Mouse (Mus musculus) adipocyte (in vitro differentiated cells): ENCODE measurements around the gene Ciao2b.
"Not testable (repeated sequence)": the region's sequence is repeated elsewhere in the genome, so short reads cannot be mapped to it uniquely, and the experiment has no call there.

Source experiments
- DNase-seq: peaks from one replicate; pipeline ENCODE4 v3.0.0-alpha.2; 2016; ENCODE audit warnings: low spot score

Gene Ciao2b

DNA sequence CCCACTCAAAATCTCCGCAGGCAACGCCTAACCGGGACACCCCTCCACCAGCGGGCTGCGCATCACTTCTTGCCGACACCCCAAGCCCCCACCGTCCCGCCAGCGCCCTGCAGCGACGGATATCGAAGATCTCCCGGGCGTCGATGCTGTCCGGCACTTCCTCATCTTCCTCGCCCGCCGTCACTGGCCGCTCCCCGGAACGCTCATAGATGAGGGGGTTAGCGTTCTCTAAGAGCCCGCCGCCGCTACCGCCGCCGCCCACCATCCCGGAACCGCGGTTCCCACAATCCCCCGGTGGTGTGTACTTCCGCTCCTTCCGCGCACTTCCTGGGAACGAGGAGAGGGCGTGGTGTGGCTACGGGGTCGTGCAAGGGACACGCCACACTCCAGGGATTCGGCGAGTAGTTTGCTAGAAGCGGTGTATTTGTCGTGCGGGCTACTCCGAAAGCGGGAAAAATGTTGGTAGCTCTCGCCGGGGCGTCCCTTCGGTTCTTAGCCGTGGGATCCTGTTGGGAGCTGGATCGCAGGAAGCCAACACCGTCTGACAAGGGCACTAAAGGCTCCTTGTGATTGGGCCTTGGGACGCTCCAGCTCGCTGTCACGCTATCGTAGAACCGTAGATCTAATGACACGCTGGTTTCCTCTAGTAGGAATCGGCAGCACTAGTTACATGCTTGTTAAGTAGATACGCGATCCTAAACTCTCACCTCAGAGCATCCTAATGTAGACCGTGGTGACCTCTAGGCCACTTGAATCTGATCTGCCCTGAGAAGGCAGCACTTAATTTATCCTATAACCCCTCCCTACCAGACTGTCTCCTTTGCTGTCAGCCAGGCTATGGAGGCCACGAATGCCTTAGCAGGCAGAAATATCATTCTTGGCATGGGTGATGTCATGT, at the start of gene Ciao2b:
TSS of gene Ciao2b (minus strand) at position 540 of the 898 bp plus-strand sequence.
- DNase-seq: peak; percentile 84

DNA sequence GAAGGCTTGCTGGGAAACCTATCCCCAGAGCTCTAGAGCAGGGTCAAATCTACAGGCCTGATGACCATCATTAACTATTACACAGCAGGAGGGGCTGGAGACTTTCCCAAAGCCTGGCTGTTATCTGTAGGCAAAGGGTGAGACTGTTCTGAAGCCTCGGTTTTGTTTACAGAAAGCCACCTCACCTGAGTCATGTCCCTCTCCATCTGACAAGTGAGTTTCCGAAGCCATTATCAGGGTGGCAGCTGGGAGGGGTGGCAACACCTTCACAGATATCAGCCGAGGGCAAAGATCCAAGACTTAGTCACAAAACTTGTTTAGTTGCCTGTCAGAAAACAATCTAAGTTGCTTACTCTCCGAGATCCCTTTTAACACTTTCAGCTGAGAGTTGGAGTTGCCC, 46.7 kb upstream of the Ciao2b start:
- DNase-seq: no peak

DNA sequence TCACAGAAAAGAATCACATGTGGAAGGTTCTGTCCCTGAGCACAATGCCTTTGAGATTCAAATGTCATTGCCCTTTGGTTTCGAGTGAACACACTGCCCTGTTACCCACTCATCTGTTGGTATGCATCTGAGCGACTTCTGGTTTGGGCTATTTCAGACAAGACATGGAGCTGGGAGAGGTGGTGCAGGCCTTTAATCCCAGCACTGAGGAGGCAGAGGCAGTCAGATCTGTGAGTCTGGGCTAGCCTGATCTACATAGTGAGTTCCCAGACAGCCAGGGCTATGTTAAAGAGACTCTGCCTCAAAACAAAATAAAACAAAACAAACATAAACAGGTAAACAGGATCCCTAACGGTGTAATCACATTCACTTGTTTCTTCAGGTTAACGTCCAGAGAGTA, 13.8 kb upstream of the Ciao2b start:
- DNase-seq: peak; percentile 26

DNA sequence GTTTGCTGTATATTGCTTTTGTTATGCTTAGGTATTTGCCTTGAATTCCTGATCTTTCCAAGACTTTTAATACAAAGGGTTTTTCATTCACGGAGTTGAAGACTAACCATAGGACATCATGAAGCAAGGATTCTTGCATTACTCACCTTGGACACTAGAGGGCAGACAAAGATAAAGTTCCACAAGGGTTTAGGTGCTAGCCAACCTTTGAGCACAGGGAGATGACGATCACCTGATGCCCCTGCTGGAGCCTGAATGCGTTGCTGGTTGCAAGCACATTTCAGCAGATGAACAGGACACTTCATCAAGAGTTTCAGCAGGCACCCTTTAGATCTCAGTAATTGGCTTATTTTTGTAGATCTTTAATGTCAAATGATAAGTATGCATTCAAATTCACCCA, 13.2 kb upstream of the Ciao2b start:
- peak; percentile 93 for DNase-seq

DNA sequence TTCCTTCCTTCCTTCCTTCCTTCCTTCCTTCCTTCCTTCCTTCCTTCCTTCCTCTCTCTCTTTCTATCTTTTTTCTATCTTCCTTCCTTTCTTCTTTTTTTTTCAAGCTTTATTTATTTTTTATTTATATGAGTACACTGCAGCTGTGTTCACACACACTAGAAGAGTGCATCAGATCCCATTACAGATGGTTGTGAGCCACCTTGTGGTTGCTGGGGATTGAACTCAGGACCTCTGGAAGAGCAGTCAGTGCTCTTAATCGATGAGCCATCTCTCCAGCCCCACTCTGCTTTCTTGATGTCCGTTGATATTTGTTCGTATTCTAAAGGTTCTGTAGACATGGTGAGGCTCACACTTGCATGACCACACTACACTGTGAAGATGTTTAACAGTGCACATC, 2.4 kb upstream of the Ciao2b start:
- not testable (repeated sequence) for DNase-seq

DNA sequence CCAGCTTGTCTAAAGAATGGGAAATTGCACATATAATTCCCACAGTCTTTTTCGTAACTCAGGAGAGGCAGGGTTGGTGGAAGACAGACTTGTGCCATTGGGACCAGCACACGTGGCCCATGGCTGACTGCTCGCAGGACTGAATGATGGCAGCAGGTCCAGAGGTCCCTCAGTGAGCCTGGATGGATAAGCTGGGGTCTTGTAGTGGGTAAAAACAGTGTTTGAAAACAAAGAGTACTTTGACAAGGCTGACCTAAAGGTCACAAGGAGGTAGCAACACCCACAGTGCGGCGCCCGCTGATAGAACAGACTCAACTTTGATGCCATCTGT, 524 bp upstream of the Ciao2b start:
- no peak for DNase-seq

DNA sequence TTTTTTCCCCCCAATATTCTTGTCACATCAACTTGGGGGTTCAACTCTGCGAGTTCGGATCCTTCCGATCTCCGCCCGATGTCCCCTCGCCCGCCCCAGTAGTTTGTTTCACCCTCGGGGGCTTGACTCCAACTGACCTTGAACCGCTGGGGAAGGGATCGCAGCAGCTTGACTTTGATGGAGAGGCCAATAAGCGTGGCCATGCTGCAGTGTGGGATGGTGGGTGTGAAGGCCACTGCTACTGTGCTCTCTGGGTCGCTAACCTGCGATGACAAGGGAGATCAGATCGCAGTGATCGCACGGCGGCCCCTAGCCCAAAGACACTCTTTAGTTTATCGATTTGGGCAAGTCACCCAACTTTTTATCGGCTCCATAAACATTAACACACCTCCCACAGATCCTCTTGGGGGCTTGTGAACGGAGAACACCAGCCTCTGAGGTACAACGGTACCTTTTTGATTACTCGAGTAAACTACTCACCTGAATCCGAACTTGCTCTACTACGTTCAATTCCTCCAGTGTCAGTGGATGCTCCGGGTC, 864 bp downstream of the Ciao2b start:
- no peak for DNase-seq

DNA sequence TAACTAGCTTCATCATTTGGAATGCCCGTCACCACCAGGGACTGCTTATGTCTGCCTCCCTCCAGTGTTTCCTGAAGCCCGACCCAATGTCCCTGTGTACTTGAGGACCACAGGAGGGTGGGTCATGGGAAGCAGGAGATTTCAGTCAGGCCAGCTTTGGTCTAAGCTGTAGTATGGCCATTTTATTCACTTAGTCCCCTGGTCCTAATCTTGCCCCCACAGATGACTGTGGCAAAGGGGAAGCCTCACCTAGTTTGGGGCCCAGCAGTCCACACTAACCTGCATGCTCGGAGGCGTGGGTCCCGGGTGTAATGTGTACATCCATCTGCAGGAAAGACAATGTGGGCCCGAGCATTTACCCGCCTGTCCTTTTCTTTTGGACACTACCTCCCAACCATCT, 1.5 kb downstream of the Ciao2b start:
- DNase-seq: no peak

DNA sequence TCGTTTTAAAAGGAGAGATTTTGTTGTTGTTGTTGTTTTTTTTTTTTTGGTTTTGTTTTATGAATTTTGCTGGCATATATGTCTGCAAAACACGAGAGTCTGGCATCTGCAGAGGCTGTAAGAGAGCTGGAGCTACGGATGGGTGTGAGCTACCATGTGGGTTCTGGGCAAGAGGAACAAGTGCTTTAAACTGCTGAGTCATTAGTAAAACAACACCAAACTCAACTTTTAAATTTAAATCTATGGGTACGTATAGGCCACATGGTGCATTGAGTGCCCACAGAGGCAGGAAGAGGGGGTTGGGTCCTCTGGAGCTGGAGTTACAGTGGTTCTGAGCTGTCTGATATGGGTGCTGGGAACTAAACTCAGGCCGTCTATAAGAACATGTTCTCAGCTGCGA, 3.8 kb downstream of the Ciao2b start:
- no peak for DNase-seq

DNA sequence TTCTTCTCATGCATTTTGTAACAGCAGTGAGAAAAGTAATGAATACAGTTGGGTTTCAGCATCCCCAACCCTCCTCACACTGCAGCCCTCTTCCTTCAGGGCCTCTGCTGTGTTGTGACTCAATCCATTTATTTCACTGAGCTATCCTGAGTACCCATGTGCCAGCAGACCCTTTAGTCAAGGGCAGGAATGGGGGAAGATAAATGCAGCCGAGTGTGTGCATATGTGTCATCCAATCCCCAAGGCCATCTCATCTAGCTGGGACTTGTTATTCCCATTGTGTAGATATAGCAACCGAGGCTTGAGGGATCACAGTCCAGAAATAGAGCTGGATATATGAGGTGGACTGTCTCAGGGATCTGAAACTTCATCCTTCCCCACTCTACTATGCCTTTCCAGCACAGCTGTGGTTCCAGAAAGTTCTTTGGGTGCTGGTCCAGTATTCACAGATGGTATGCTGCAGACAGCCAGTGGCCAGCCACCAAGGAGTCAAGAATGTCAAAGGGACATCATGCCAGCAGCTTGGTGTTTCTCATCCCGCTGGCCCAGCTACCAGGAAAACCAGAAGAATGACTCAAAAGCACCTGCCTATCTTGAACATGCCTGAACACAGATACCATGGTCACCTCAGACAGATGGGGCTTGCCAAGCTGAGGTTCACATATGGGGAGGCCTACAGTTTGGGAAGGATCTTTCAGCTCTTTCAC, 6.6 kb downstream of the Ciao2b start:
- no peak for DNase-seq

DNA sequence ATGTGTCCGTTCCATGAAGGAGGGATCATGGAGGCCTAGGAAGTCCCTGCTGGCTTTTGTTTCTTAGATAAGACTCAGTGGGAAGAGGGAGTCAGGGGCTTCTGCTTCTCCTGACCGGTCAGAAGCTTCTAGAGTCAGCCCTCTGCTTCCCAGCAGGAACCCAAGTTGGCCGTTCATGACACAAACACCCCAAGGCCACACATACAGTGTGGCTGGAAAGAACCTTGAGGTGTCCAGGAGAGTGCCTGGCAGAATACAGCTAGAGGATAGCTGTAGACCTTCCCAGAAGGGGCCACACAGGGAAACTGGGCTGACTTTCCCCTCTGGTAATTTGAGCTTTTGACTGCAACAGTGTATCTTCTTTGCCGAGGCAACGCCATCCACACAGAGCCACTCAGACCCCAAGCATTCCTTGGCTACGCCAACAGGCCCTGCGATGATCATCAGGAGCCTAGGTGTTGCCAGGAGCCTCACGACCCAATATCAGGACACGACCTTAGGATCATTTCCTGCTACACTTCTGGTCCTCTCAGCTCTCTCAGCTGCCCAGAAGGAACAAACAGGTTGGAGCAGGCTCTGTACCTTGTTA, 8.5 kb downstream of the Ciao2b start:
- DNase-seq: no peak

DNA sequence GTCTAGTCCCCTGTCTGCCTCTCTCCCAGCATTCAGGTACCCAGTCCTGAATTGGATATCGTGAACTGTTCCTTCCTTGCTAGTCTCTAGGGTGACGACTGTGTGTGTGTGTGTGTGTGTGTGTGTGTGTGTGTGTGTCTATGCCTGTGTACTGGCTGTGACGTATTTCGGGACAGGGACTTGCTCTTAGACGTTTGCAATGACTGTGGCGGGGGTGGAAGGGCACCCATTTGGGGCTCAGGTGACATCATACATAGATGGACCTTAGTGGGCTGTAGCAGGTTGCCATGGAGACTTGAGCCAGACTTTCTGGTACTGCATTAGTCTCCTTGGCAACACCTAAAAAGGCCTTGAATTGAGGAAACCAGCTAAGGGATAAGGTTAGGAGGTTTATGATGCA, 9.3 kb downstream of the Ciao2b start:
- no peak for DNase-seq

DNA sequence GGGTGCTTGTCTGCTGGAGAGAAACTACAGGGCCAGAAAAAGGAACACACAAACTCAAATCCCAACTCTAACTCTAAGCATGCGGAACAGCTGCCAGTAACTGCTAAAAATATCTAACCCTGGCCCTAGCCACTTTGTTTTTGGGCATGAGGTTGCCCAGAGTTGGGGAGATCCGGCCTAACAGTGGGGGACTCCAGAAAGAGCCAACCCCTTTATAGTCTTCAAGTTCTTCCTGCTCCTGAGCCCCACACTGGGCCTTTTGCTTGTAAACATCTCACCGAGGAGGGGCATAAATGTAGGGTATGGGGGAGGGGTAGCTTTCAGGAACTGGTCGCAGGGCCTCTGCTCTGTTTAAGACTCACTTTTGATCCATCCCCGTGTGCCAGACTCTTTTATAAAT, 9.8 kb downstream of the Ciao2b start:
- DNase-seq: peak; percentile 55

DNA sequence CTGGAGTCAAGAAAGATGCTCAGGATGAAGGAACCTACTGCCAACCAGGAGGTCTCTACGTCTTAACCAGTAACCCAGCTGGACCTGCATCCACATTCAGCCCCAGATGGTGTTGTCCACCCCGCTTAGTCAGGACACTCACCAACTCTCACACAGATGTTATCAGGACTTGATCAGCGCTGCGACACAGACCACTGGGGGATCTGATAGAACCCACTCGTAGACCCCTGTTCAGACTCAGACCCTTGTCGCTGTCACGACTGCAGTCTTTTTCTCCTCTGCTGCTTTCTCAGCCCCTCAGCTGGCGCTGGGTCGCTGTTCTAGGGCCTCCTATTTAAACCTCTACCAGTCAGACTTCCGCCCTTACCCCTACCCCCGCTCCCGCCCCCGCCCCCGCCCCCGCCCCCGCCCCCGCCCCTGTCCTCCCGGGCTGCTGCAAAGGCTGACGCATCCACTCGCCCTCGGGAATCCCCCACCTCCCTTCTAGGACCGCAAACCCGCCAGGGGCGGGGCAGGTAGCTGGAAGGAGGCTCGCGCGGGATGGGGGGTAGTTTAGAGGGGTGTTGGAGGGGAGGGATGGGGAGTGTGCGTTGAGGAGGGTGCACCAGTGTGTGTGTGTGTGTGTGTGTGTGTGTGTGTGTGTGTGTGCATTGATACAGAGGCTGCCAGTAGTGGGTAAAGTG, 10.6 kb downstream of the Ciao2b start, which contains the start of gene Rrad:
TSS of gene Rrad (minus strand) at position 347 of the 683 bp plus-strand sequence.
- no peak for DNase-seq

DNA sequence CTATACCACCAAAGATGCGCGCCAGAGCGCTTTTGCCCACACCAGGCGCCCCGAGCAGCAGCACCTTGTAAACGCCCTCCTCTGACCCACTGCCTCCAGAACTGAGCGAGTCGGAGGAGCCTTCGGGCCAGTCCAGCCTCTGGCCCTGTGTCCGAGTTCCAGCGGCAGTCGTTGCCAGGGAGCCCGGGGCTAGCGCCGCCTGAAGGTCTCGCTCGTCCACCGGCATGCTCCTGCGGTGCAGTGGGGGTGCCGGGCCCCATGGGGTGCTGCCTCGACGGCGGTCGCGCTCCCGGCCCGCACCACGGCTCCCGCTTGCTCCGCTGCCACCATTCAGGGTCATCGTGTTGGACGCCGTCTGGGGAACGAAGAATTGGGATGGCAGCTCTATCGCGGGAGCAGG, 11.2 kb downstream of the Ciao2b start:
- no peak for DNase-seq

DNA sequence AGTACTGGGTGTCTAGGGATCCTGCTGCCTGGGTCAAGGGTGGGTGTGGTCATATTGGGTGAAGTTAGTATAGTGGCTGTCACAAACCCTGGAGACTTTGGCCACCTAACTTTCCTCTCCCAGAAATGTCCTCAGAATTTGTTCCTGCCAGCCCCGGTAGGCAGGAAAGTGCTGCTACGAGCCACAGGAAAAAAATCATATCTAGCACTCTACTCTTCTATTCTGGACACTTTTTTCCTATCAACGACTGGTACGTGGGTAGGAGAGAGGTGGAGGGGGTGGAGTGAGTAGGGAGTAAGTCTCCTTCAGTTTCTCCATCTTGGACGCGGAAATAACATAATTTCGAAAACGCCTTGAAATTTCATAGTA, 11.7 kb downstream of the Ciao2b start:
- DNase-seq: no peak

DNA sequence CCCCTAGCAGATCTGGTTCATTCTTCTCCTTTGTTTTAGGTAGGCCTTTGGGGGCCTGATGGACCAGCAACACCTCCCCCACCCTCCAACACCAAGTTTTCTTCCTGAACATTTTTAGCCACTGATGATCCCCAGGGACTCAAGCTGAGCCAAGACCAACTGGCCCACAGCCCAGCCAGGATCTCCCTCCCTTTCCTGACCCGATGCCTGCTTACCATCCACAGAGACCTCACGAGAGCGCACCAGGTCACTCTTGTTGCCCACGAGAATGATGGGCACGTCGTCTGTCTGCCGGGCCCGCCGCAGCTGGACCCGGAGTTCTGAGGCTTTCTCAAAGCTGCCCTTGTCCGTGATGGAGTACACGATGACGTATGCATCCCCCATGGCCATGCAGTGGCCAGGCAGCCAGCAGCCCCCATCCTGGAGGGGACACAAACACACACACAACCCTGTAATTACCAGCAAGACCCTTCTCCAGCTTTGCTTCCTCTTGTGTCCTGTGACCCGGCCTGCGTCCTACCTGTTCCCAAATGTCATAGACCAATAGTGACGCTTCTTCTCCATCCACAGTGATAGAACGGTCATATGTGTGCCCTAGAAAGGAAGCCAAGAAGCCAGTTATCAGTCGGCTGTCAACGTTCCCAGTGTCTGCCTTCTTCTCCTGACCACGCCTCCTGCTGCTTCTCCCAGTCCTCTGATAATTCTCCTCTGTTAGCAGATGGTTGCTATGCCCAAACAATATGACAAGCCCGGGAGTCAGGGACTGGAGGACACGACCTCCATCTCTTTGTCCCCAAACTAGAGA, 12.3 kb downstream of the Ciao2b start:
- DNase-seq: peak; percentile 79

DNA sequence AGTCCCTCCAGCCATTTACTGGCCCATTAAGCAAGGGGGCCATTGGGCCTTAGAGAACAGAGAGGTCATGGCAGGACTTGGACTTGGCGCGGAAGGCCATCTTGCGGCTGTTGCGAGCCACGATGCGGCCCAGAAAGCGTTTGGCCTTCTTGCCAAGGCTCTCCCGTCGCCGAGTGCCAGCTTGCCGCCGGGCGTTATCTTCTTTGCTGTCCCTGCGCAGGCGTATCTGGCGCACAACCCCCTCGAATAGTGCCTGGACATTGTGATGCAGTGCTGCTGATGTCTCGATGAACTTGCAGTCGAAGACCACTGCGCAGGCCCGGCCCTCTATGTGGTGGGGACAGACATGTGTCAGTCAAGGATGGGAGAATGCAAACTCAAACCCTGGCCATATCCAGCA, 13.4 kb downstream of the Ciao2b start:
- DNase-seq: no peak

DNA sequence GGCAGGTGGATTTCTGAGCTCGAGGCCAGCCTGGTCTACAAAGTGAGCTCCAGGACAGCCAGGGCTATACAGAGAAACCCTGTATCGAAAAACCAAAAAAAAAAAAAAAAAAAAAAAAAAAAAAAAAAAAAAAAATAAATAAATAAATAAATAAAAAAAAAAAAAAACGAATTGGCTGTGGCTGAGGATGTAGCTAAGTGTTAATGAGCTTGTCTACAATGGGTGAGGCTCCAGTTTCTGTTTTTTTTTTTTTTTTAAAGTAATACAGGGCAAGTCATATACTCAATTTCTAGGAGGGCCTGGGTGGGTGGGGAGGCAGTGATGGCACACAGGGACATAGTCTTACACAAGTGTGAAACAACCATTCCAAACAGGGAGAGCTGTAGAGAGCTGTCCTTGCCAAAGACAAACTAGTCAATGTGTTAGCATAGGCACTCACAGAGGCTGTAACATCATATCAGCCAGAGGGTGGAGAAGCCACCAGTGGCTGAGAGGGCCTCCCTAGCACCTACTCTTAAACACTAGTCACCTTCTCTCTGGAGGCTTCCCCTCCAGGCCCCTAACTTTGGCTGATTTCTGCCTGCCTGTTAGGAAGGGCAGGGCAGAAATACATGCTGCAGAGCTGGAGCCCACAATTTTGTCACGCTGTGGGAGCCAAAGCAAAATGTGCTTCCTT, 14.6 kb downstream of the Ciao2b start:
- DNase-seq: no peak

DNA sequence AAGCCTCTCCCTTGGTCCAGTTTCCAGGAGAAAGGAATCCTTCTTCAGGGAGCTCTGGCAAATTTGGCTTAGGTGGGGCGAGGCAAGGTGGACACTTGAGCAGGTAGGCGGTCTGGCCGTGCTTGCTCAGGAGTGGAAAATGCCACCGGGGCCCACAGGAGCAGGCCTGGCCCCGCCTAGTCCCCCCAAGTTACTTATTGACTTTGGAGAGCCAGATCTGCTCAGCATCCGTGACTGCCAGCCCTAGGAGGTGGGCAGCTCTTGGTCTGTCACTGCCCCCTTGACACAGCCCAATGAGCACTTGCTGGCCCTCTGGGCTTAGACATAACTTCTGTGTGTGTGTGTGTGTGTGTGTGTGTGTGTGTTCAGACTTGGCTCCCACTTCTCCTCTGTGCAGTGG, 17.6 kb downstream of the Ciao2b start, which contains the start of gene Cdh16:
TSS of gene Cdh16 (minus strand) at position 236 of the 400 bp plus-strand sequence.
- DNase-seq: no peak

DNA sequence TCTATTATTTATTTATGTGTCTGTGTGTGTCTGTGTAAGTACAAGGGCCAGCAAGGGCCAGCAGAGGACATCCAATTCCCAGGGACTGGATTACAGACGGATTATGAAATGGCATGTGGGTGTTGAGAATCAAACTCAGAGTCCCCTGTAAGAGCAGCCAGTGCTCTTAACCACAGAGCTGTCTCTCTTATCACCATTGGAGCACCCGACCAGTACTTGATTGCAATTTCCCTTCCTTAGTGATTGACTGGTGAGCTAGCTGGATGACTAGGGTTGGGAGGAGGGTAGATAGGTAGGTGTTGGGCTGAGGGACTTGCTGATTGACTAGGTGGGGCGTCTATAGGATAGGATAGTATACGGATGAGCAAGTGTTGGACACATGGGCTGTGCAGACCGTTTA, 21.0 kb downstream of the Ciao2b start:
- DNase-seq: no peak
